Mouse (Mus musculus): ENCODE results near the gene Uba52. TPM values are rescaled to one million over a fixed set of nuclear protein-coding genes. Genes with fewer than 3 reads are reported as not detected.

The Uba52 gene
- total RNA-seq (2021) = 1,000 to 10,000 TPM; 1,627 to 1,685 TPM
- 619 and 1,322 TPM in 2 replicates for polyA plus RNA-seq (2012; rRNA removed)
- long read RNA-seq, transcript Uba52-203 (4 exons, 711 nt) = major isoform, 628 of 764 reads
- long read RNA-seq, transcript Uba52-201 (4 exons, 541 nt) = minor isoform, 74 of 764 reads
- long read RNA-seq, transcript Uba52-207 (4 exons, 697 nt) = minor isoform, 6 of 764 reads
- long read RNA-seq, transcript Uba52-205 (4 exons, 705 nt) = minor isoform, 36 of 764 reads
- long read RNA-seq, partial matches to known transcripts = 0 of 764 reads
- long read RNA-seq, other reads (novel, unspliced or antisense) = 14 of 764 reads

GRCm38 (mm10) chr8:70510228-70510915 is at the start of gene Uba52:
Gene Uba52 (minus strand): TSS chr8:70510801.
- DNase-seq = peak; percentile 97

- peak; percentile 81 for DNase-seq
These were observed 49.5 kb upstream of the Uba52 start for GRCm38 (mm10) chr8:70560096-70560495.

DNA sequence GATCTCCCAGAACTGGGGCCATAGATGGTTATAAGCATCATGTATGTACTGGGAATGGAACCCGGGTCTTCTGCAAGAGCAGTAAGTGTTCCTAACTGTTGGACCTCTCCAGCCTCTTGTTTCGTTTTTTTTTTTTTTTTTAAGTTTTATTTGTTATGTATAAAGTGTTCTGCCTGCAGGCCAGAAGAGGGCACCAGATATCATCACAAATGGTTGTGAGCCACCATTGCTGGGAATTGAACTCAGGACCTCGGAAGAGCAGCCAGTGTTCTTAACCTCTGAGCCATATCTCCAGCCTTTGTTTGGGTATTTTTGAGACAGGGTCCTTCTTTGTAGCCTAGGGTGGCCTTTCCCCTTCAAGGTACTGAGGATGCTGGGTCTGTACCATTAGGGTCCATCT is 48.4 kb upstream of the Uba52 start:
- no peak for DNase-seq

DNA sequence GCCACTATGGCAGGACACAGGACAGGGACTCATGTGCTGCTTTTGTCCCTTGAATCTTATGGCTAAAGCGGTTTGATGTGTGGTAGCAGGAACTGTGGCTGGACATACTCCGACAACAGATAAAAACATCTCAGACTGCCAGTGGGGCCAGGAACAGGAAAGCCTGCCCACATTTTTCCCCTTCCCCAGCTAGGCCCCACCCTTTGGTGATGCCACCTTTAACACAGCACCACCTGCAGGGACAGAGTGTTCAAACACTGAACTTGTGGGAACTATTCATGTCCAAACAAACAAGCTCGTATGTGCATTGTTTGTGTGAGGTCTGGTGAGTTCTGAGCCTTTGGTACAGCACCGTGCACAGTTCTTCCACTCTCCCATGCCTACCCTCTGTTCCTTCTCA is 47.7 kb upstream of the Uba52 start:
- DNase-seq = no peak

GRCm38 (mm10) chr8:70555079-70555747 is 44.6 kb upstream of the Uba52 start:
- no peak for DNase-seq

GRCm38 (mm10) chr8:70553740-70554139 is 43.1 kb upstream of the Uba52 start:
- peak; percentile 81 for DNase-seq

- no peak for DNase-seq
These were observed 42.2 kb upstream of the Uba52 start for GRCm38 (mm10) chr8:70552836-70553235.

DNA sequence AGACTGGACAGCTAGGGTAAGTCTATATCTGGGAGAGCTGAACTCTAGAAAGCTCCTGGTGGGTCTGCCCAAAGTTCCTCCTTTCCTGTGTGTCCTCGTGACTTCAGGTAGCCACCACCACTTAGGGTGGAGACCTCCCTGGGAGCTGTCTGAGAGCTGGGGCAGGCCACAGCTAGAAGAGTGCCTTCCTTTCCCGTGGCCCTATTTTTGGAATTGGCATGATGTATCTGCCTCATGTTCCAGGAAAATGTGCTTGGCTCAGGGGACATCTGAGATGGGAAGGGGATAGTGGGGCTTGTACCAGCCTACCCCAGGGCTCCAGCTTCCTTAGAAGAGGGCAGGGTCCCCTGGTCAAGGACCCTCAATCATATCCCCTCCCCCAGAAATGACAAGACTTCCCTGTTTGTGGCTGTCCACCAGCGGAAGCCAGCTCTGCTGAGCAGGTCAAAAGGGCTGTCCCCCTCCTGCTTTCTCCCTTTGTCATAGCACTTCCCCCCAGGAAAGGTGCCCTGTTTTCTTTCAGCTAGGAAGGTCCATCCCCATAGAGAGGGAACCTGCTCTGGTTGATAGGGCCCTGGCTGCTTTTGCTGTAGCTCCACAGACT is 41.1 kb upstream of the Uba52 start:
- no peak for DNase-seq

DNA sequence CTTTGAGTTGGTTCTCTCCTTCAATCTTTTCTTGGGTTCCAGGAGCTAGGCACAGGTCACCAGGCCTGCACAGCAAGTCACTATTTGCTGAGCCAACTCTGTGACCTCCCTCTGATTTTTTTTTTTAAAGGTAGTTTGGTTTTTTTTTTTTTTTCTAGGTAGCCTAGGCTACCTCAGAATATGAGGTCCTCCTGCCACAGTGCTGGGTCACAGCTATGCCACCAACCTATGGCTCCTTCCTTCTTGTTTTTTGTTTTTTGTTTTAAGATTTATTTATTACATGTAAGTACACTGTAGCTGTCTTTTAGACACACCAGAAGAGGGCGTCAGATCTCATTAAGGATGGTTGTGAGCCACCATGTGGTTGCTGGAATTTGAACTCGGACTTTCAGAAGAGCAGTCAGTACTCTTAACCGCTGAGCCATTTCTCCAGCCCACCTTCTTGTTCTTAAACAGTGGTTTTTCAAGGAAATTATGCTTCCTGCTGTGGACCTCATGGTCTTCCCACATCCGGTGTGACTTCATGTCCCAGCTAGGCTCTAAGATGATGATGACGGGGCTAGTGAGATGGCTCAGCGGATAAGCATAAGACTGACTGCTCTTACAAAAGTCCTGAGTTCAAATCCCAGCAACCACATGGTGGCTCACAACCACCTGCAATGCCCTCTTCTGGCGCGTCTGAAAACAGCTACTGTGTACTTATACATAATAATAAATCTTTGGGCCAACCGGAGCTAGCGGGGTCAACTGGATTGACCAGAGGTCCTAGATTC is 39.0 kb upstream of the Uba52 start:
- no peak for DNase-seq

- DNase-seq = peak; percentile 17
These were observed 37.2 kb upstream of the Uba52 start for GRCm38 (mm10) chr8:70547762-70548161.

- peak; percentile 42 for DNase-seq
These were observed 35.8 kb upstream of the Uba52 start for GRCm38 (mm10) chr8:70546412-70546811.

DNA sequence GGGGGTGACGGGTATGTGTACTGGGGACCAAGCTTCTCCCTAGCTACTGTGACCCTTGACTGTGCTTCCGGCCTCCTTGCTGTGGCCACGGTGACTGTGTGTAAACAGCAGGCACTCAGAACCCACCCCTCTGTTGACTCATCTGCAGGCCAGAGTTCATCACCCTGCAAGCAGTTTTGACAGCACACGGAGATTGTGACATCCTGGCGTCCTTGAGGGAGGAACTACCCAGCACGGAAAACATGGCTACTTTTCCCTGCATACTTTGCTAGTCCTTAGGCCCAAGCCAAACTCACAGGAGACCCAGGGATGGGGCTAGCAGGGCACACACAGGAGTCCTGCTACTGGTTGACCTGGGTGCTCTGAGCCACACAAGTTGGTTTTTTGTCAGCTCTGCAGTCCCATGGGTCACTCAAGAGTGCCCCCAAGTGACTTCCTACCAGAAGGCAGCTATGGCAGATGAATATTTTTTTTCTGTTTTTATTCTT is 33.6 kb upstream of the Uba52 start:
- peak; percentile 92 for DNase-seq

GRCm38 (mm10) chr8:70541081-70541480 is 30.5 kb upstream of the Uba52 start:
- no peak for DNase-seq

DNA sequence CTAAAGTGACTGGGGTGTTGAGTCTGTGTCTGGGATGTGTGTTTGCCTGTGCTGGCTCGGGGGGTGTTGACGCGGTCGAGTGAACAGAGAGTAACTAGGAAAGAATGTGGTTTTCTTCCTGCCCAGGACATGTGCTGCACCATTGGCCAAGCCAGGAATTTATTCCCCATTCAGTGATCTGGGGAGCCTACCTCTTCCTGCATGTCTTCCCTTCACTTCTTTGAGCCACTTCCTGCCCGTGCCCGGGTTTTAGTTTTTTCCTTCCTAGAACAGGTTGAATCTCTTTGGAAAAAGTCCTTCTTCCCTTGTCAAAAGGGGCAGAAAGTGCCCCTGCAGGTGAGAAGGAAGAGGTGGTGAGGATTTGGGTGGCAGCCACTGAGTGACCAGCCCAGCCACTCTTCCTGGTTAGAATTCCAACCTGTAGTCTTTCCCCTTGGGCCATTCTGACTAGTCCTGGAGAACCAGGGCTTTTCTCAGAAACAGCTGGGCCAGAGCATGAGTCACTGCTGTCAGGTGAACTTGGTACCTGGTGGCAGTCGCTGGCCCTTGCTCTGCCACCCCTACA is 30.0 kb upstream of the Uba52 start:
- DNase-seq = no peak

DNA sequence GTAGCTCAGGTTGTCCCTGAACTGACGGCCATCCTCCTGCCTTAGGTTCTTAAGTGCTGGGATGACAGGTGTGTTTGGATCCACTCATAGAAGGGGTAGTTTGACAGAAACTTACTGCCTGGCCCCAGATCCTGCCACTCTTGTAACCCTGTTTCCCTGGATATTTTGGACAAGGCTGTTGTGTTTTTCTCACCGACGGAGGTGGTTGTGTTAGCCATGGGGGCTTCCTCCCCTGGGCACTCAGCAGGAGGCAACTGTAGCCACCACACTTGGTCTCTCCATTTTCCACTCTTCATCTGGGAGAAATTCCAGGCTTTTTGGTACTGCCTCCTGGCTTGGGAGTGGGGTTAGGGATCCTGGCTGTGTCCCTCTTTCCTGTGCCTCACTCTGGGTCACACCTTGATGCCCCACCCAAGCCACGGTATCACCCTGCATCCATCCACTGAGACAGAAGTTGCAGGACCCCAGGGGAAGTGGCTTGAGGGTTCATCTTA is 29.5 kb upstream of the Uba52 start:
- peak; percentile 46 for DNase-seq

DNA sequence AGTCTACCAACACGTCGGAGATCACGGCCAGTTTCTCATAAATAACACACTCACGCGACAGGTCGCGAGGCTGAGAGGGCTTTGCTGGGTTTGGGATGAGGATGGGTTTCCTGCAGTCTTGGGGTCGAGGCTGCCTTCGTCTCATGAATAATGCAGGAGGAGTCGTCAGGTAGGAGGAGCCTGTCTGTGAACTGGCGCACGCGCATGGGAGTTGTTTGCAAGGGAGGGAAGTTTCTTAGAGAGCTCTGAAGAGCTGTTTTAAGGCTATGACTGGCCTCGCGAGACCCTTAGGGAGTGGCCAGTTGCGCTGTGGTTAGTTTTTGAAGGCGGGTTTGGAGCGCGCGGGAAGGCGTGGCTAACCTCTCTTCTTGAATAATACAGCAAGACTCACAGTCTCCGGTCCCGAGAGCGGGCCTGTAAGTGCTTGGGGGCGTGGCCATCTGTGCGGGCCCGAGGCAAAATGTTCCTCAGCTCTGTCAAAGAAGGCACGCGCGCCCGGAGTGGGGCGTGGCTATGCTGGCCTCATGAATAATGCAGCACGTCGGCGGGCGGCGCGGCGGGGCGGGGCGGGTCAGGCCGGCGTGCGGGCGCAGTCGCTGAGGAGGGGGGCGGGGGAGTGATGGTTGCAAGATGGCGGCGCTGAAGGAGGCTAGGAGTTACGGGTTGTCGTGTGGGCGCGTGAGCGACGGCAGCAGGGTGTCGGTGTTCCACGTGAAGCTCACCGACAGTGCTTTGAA is 28.6 kb upstream of the Uba52 start, which contains the start of gene Ell:
Ell (plus strand) TSS at position 381 of the 737 bp plus-strand sequence.
- peak; percentile 100 for DNase-seq

DNA sequence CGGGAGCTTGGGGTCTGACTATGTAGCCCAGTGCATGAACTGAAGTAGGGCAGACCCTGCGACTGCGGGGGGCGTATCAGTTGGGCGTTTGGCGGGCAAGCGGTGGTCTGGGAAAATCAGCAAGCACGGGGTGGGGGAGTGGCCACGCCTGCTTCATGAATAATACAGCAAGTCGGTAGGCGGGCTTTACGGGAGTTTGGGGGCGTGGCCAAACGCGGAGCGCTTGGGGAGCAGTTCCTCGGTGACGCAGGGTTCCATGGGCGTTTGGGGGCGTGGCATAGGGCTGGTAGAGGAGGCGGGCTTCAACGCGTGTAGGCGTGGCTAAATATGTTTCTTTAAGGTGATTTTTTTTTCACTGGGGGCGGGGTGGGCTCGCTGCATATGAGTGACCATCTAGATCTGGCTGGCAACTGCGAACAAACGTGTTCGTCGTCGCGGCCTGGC is 28.1 kb upstream of the Uba52 start:
- DNase-seq = peak; percentile 99

DNA sequence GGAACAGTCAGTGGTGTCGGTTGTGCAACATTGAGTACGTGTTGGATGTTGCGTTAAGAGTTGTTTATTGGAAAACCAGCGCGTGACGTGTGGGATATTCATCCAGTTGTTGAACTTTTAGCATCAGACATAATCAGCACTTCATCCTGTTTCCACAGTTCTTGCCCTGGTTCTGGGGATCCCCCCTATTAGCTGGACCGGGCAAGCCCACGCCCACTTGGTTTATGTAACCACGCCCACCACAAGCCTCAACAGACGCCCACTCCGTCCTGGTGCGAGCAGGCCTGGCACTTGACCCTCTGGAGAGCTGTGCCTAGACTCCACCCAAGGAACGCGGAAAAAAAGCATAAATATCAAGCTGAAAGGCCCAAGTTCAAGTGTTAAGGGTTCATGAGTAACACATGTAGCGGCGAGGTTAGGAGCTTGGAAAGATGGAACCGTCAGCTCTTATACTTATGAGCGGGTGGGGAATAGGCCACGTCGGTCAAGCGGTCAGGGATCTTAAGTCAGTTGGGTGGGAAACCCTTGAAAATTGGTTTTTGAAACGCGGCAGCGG is 27.5 kb upstream of the Uba52 start:
- peak; percentile 80 for DNase-seq

GRCm38 (mm10) chr8:70535701-70536100 is 25.1 kb upstream of the Uba52 start:
- DNase-seq = no peak

DNA sequence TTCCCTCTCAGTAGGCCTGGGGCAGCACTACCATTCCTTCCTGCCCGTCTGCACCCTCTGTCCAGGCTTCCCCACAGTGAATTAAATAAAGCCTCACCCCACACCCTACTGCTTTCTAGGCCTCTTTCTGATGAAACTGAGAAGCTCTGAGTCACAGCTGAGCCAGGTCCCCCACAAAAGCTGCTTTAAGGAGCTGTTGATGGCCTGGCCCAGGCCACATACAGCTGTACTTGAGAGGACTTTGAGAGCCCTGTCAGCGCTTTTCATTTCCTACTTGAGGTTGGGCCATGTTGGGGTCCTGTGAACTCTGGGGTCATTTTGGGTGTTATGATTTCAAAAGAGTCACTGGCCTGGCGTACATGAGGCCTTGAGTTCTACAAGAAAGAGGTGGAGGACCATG is 24.6 kb upstream of the Uba52 start:
- no peak for DNase-seq
